Mouse (Mus musculus) right cerebral cortex, postnatal 14 days (tissue): ENCODE data around the gene Ift57.

Source experiments
- DNase-seq: peaks from one replicate; pipeline ENCODE4 v3.0.0; 2022

Ift57 gene

GRCm38 (mm10) chr16:49760517-49761203, 61.6 kb downstream of the Ift57 start:
- no peak for DNase-seq

GRCm38 (mm10) chr16:49761981-49762380, 62.9 kb downstream of the Ift57 start:
- no peak for DNase-seq

GRCm38 (mm10) chr16:49766326-49766725, 67.3 kb downstream of the Ift57 start:
- DNase-seq: no peak

- DNase-seq: no peak
Observed at GRCm38 (mm10) chr16:49768491-49769031, 69.5 kb downstream of the Ift57 start.

- no peak for DNase-seq
Observed at GRCm38 (mm10) chr16:49769831-49770261, 70.8 kb downstream of the Ift57 start.

GRCm38 (mm10) chr16:49770320-49771189, 71.5 kb downstream of the Ift57 start:
- DNase-seq: no peak

GRCm38 (mm10) chr16:49771609-49772396, 72.8 kb downstream of the Ift57 start:
- DNase-seq: no peak

GRCm38 (mm10) chr16:49772576-49772975, 73.5 kb downstream of the Ift57 start:
- DNase-seq: no peak

GRCm38 (mm10) chr16:49773068-49773467, 74.0 kb downstream of the Ift57 start:
- DNase-seq: no peak

GRCm38 (mm10) chr16:49774059-49775001, 75.3 kb downstream of the Ift57 start:
- DNase-seq: no peak

- DNase-seq: no peak
Observed at GRCm38 (mm10) chr16:49775002-49775966, 76.3 kb downstream of the Ift57 start.

GRCm38 (mm10) chr16:49776981-49777380, 77.9 kb downstream of the Ift57 start:
- DNase-seq: no peak

GRCm38 (mm10) chr16:49781556-49782156, 82.6 kb downstream of the Ift57 start:
- no peak for DNase-seq

- no peak for DNase-seq
Observed at GRCm38 (mm10) chr16:49783369-49783768, 84.3 kb downstream of the Ift57 start.

GRCm38 (mm10) chr16:49786116-49786515, 87.1 kb downstream of the Ift57 start:
- no peak for DNase-seq

- no peak for DNase-seq
Observed at GRCm38 (mm10) chr16:49787714-49788113, 88.7 kb downstream of the Ift57 start.

- DNase-seq: no peak
Observed at GRCm38 (mm10) chr16:49790575-49791465, 91.8 kb downstream of the Ift57 start.

GRCm38 (mm10) chr16:49792446-49792878, 93.4 kb downstream of the Ift57 start:
- DNase-seq: peak; percentile 17

- DNase-seq: no peak
Observed at GRCm38 (mm10) chr16:49793596-49793995, 94.6 kb downstream of the Ift57 start.
